Mouse (Mus musculus): ENCODE measurements around the gene Cntn4.

- TF ChIP-seq CTCF (IDR thresholded peaks at IDR 0.05; ENCODE audit: low read depth), result no peak
- TF ChIP-seq EP300 (IDR thresholded peaks at IDR 0.05; ENCODE audit: low read depth), result no peak
Measured at GRCm38 (mm10) chr6:106738229-106738628, 1060.8 kb downstream of the Cntn4 start.
